Mouse (Mus musculus): ENCODE data around the gene Cfb.
"Not testable (repeated sequence)": the region's sequence is repeated elsewhere in the genome, so short reads cannot be mapped to it uniquely, and the experiment has no call there.

The Cfb gene

DNA sequence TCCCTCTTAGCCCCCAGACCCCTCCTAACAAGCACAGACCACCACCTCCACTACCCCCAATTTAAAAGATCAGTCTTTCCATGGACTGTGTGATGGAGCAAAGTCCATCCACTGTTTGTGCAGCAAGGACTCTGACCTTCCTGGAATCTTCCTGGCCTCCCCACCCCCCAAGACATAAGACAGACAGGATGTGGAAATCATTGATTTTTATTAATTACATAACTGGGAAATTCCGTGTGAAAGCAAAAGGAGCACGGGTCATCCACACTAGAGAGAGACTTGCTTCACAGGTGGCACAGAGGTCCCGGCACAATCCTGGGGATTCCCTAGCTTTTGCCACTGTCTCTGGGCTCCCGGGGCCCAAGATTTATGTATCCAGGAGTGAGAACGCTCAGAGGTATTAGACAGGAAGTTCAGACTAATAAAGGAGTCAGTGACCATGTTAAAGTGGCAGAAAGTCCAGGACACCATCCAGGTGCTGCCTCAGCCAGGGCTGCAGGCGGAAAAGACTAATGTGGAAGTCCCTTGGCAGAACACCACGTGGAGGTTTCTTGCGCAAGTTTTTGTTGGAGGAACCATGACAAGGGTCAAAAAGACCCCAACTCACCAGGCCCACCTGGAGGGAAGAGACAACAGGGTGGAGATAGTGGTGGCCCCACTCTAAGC lies at the start of gene Cfb:
Gene Cfb, minus strand, starts transcription at position 103 of the 666 bp plus-strand sequence.
- no peak for DNase-seq (ENCODE audit: low spot score)

DNA sequence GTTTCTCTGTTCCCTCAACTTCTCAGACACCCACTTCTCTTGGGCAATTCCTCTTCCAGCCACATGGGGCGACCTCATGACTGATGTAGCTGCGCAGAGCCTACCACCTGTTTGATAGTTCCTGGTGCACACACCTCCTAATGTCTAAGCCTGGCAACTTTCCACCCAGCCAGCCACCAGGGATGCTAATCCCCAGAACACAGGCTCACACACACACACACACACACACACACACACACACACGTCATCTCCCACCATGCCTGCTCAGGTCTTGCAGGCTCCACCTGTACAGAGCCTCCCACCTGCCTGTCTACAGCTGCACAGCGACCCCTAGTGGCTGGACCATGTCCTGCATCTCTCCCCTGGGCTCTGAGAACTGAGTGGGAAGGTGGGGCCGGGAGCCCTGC lies 49.6 kb upstream of the Cfb start:
- peak; percentile 83 for DNase-seq (ENCODE audit: low spot score)

DNA sequence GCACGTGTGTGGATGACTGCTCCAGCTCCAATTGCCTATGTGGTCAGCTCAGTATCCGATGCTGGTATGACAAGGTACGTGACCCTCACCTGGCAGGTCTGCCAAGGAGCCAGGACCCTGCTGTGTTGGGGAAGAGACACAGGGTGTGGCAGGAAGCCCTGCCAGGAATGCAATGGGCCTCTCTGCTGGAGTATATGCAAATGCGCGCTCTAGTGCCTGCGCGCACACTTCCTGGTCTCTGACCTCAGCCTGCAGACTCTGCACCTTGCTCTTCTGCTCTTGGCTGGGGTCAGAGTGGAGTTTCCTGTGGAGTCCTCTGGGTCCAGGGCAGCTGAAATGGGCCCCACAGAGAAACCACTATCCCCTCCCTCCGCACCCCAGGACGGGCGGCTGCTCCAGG lies 48.7 kb upstream of the Cfb start:
- no peak for DNase-seq (ENCODE audit: low spot score)

DNA sequence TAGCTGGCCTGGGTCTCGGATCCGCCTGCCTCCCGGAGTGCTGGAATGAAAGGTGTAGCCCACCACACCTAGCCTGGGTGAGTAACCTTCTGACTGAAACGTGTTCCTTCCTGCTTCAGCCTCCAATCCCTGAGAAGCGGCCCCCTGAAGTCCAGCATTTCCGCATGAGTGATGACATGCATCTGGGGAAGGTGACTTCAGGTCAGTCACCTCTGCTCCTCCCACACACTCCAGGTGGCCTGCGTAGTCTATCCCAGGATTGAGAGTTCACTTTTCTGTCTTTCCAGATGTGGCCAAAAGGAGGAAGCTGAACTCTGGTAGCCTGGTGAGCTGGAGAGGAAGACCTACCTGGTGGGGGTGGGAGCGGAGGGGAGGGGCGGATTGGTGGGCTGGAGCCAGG lies 40.6 kb upstream of the Cfb start:
- no peak for DNase-seq (ENCODE audit: low spot score)

DNA sequence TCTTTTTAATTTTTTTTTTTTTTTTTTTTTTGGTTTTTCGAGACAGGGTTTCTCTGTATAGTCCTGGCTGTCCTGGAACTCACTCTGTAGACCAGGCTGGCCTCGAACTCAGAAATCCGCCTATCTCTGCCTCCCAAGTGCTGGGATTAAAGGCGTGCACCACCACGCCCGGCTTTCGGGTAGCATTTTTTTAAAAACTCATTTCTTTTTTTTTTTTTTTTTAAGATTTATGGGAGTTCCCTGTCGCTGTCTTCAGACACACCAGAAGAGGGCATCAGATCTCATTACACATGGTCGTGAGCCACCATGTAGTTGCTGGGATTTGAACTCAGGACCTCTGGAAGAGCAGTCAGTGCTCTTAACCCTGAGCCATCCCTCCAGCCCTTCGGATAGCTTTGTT lies 39.6 kb upstream of the Cfb start:
- not testable (repeated sequence) for DNase-seq (ENCODE audit: low spot score)

DNA sequence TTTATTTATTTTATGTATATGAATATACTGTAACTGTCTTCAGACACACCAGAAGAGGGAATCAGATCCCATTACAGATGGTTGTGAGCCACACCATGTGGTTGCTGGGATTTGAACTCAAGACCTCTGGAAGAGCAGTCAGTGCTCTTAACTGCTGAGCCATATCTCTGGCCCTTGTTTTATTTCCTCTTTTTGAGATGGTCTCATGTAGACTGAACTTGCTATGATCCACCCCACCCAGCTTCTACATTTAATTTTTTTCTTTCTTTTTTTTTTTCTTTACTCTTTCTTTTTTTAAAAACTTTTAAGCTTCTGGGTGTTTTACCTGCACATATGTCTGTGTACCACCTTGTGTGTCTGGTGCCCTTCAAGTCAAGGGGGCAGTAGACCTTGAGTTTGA lies 38.5 kb upstream of the Cfb start:
- not testable (repeated sequence) for DNase-seq (ENCODE audit: low spot score)

DNA sequence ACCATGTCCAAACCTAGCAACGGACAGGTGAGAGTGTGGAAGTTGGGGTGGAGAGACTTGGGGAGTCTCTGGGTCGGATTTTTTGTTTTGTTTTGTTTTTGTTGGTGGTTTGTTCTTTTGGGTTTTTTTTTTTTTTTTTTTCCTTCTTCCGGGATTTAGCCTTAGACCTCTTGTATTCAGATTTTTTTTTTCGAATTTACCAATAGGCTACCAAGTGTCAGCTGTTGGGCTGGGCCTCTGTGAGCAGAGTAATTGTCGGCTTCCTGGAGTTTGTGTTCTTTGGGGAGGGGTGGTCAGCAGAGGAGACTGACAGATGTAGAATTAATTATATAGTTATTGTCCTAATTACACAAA lies 37.5 kb upstream of the Cfb start:
- DNase-seq (ENCODE audit: low spot score): peak; percentile 61

DNA sequence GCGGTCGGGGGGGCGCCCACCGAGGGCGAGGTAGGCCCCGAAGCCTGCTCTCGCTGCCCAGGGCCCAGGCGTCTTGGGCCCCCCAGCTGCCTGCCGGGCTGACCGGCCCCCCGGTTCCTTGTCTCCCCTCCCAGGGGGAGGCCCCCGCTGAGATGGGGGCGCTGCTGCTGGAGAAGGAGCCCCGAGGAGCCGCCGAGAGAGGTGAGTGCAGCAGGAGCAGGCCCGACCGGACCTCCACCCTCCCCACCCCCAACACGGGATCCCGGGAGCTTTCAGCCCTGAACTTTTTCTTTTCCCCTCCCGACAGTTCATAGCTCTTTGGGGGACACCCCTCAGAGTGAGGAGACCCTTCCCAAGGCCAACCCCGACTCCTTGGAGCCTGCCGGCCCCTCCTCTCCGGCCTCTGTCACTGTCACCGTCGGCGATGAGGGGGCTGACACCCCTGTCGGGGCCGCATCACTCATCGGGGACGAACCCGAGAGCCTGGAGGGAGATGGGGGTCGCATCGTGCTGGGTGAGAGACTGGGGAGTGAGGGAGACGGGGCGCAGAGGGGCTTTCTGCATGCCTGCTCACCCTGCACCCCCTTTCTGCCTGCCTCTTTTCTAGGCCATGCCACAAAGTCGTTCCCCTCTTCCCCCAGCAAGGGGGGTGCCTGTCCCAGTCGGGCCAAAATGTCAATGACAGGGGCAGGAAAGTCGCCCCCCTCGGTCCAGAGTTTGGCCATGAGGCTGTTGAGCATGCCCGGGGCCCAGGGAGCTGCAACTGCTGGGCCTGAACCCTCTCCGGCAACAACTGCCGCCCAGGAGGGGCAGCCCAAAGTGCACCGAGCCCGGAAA lies 37.0 kb upstream of the Cfb start:
- DNase-seq (ENCODE audit: low spot score): peak; percentile 32

DNA sequence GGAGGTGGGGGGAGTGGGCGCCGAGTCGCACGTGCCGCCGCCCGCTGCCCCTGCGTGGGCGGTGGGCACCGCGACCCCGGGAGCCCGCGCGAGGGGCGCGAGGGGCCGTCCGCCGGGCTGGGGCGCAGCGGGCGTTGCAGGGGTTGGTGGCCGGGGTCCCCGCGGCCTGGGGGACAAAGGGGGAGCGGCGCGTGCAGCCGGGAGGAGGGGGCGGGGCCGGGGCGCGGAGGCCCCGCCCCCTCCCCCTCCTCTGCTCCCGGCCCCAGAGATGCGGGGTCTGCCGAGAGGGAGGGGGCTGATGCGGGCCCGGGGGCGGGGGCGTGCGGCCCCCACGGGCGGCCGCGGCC lies 36.4 kb upstream of the Cfb start:
- peak; percentile 67 for DNase-seq (ENCODE audit: low spot score)

DNA sequence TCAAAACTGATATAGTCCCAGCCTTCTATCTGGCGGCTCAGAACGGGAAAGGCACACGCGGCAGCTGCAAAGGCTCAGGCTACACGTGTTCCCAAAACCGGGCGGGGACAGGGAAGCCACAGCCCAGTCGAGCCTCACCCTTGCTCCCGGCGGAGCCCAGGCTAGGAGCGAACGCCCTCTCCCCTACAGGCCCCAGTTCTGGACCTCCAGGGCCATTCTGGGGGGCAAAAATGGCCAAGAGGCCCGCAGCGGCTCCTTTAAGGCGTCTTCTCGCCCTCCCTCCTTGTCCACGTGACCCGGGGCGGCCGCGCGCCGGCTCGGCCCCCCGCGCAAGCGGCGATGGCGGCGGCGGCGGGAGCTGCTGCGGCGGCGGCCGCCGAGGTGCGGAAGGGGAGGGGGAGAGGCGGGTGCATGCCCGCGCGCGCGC lies 35.9 kb upstream of the Cfb start, which contains the start of the genes C2 and Ehmt2:
Gene C2, minus strand, starts transcription at position 106 of the 427 bp plus-strand sequence.
Gene Ehmt2, plus strand, starts transcription at position 310 of the 427 bp plus-strand sequence.
- DNase-seq (ENCODE audit: low spot score): peak; percentile 79

DNA sequence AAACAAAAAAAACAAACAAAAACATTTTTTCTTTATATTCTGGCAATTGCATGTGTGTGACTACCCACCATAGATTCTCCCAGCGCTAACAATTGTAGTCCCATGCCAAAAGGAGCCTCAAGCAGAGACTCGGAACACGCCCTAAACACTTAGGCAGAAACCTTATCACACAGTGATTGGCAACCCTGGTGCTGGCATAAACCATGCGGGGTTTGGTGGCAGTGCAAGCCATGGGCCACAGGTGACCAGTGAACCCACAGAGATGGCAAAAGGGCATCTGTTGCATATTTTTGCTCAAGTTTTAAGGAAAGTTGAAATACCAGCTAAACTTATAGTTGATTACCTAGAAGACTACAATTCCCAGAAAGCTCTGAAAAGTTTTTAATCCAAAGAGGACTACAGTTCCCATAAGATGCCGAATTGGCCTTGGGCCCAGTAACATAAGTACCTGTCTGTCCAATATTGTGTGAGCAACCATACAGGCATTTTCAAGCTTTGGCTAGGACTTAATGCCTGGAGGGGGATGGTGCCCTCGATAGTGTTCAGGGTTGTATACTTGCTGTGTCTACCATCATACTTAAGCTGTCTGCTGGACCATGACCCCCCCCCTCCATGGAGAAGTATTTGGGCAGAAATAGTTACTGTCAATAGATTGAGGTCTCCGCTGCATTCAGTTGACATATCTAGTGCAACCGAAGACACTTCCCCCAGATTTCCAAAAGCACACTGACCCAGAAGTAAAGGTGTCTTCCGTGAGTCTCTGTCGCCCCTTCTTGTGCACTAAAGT lies 35.2 kb upstream of the Cfb start:
- DNase-seq (ENCODE audit: low spot score): peak; percentile 25

DNA sequence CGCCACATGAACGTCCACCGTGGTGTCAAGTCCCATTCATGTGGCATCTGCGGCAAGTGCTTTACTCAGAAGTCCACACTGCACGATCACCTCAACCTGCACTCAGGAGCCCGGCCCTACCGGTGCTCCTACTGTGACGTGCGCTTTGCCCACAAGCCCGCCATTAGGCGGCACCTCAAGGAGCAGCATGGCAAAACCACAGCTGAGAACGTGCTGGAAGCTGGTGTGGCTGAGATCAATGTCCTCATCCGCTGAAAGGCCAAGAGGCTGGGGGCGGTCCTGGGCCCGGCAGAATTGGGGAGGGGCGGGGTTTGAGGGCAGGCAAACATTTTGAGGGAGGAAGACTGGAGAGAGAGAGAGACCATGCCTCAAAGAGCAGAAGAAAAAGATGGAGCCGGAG lies 34.0 kb upstream of the Cfb start:
- DNase-seq (ENCODE audit: low spot score): no peak

DNA sequence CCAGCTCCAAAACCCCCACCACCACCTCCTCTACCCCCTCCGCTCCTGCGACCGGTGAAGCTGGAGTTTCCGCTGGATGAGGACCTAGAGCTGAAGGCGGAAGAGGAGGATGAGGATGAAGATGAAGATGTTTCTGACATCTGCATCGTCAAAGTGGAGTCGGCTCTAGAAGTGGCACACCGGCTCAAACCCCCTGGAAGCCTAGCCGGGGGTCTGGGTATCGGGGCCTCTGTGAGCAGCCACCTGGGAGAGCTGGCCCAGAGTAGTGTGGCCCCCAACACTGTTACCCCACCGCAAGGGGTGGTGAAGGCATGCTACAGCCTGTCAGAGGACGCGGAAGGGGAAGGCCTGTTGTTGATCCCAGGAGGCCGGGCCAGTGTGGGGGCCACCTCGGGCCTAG lies 33.4 kb upstream of the Cfb start:
- DNase-seq (ENCODE audit: low spot score): no peak

DNA sequence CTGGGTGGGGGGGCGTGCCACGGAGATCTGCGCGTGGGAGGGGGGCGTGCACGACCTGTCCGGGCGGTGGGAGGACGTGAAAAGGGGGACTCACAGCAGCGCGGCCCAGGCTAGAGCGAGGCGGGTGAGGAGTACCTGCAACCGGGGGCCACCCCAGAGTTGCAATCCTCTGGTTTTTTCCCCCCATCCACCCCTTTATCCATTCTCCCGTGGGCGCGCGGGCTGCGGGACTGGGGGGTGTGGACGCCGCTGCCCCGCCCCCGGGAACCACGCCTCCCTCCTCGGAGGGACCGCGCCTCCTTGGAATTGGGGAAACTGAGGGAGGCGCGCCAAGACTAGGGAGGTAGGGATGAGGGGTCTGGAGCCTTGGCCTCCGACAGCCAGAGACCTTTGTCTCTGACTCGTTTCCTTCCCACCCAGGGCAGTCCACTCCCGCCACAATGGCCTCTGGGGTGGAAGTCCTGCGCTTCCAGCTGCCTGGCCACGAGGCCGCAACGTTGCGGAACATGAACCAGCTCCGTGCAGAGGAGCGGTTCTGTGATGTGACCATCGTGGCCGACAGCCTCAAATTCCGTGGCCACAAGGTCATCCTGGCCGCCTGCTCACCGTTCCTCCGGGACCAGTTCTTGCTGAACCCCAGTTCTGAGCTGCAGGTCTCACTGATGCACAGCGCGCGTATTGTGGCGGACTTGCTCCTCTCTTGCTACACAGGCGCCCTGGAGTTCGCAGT lies 32.6 kb upstream of the Cfb start:
- peak; percentile 50 for DNase-seq (ENCODE audit: low spot score)

DNA sequence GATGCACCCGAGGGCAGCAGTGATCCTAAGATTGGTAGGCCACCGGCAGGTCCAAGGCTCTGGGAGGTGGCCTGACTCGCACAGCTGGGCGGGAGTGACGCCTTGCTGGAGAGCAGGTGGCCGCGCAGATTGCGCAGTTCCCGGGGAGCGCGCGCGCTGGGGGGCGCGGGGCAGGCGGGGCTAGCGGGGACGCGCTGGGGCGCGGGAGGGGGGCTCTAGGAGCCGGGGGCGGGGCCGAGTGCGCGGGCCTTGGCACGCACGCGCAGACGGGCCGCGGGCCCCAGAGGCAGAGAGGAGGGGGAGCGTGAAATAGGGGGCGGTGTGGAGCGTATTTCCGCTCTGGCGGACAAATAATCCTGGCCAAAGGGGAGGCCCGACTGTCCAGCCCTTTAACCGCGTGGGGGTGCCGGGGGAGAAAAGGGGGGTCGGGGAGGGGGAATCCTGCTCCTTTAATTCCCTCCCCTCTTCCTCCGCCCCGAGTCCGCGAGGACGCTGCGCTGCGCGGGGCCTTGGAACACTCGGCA lies 31.8 kb upstream of the Cfb start:
- peak; percentile 97 for DNase-seq (ENCODE audit: low spot score)

DNA sequence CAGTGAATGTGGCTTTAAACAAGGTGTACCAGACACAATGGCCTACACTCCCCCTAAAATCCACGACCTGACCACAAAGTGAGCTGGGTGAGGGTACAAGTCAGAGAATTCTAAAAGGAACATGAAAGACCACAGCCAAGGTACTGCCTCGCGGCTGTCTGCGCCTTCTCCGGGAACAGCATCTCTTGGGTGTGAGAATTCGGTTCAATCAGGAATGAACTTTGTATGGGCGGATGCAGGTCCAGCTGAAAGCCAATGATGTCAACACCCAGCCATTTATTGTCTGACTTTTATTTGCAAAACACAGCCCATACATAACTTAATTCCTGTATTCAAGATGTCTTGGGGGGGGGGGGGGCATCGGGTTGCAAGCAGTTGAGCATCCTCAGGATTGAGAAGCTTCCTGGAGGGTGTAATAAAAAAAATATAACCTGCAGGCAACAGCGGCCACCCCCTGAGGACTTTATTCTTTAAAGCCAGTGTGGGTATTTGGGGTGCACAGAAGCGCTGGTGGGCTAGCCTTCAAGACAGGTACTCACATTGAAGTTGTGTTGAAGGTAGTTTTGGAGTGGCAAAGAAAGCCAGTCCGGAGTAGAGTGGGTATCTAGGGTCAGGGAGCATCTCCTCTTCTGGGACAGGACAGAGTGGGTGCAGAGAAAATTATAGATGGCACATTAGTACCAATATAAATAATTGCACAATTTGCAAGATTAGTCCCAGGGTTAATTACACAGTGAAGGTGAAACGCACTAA lies 30.9 kb upstream of the Cfb start:
- DNase-seq (ENCODE audit: low spot score): no peak

DNA sequence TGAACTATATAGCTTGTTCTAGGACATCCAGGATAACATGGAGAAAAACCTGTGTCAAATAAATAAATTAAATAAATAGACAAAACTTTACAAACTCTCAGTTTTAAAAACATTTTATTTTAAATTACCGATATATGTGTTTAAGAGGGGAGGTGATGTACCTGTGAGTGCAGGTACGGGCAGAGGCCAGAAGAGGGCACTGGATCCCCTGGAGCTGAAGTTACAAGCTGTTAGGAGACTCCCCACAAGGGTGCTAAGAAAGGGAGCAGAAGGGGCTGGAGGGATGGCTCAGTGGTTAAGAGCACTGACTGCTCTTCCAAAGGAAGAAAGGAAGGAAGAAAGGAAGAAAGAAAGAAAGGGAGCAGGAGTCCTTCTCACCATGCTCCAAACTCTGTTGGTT lies 29.1 kb upstream of the Cfb start:
- DNase-seq (ENCODE audit: low spot score): no peak

DNA sequence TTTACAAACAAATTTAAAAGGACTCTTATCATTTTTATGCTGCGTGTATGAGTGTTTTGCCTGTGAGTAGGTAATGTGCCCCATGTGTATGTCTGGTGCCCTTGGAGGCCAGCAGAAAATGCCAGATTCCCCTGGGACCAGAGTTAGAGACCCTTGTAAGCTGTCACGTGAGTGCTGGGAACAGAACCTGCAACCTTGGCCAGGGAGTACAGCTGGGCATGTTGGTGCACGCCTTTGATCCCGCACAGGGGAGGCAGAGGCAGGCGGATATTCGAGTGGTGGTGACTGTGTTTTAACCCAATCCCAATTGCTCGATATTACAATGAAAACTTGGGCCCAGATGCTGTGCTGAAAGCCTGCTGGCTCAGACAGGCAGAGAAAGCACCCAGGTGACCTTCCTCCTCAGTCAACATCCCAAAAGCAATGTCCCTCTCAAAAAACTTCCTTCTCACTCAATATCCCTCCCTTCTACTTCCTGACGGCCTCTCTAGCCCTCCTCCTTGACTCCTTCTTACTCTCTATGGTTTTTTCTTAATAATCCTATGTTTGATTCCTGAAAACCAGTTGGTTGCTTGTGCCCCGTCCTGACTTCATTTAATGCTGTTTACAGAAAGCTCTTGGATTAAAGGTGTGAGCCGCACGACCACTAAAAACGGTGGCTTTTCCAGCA lies 27.9 kb upstream of the Cfb start:
- DNase-seq (ENCODE audit: low spot score): no peak

DNA sequence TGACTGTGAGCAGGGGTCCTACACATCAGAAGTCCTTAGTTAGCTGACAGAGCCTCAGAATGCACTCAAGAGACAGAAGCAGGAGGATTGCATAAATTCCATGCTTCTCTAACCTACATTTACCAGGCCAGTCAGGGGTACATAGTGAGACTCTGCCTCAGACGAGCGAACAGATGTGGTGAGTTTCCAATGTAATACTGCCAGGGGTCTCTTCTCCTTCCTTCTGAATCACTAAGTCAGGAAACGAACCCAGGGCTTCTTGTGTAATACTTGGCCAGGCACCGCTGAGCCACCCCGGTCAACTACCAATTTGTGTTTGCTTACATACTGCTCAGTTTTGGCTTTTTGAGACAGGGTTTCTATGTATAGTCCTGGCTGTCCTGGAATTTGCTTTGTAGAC lies 25.6 kb upstream of the Cfb start:
- no peak for DNase-seq (ENCODE audit: low spot score)

DNA sequence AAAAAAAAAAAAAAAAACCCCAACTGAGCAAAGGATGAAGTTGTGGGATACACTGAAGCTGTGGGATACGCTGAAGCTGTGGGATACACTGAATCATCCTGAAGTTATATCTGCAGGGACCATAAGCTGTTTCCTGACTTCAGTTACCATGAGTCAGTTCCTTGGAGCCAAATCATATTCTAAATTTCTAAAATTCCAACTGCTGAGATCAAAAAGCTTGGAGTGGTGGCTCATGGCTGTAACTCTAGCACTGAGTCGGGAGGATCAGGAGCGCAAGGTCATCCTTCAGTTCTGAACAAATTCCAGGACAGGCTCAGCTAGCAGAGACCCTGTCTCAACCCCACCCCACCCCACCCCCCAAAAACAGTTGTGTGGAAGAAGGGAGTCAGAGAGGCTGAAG lies 23.3 kb upstream of the Cfb start:
- no peak for DNase-seq (ENCODE audit: low spot score)

DNA sequence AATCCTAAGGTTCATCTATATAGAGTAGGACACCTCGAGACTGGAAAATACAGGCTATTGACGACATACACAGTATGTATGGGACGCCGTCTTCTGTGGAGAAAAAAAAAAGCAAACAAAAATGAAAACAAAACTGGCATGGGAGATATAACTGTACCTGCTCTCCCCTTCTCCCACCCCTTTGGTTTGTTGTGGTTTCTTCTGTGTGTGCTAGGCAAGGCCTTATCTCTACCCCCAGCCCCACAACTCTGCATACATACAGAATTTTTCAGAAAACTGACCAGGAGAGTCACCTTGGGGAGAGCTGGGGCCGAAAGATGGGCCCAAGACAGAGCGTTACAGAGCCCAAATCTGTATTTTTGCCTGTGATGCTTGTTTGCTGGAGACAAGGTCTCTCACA lies 22.4 kb upstream of the Cfb start:
- DNase-seq (ENCODE audit: low spot score): no peak
